17 mouse cellular contexts compared by ENCODE assay signal in genomic region chr11:22247736-22248135, GRCm38 (mm10).
A peak's percentile ranks its signal among the peaks of the same experiment; 100 is the strongest.
DNase-seq lines count a peak whose midpoint lies in the region; TF ChIP-seq lines count a peak whose summit lies in the region.
"Had no signal": no experiment of that assay in that cellular context is flagged by ENCODE, and none has a peak within 500 bp of the region (broad histone marks: within the 10 kb centered on the region; RNA-seq: fewer than 3 reads in every experiment).

No protein-coding gene starts in this region.

- DNase-seq in gastrocnemius, adult 2 months = no peak
- no peak for DNase-seq in gastrocnemius, postnatal 25 days
- DNase-seq in lung, postnatal 36 days = peak; percentile 5
- DNase-seq in lung, adult 18-20 months = no peak
- peak; percentile 17 for DNase-seq in Muller cell, postnatal 12 days (ENCODE audit: inconsistent ontology term)
- DNase-seq in layer of hippocampus, adult 9-10 months (ENCODE audit: low spot score) = no peak
- no peak for DNase-seq in frontal cortex, adult 2 months (ENCODE audit: extremely low spot score in 1 of 2, low spot score in 1 of 2)
- DNase-seq: adrenal gland, postnatal 10 days; adrenal gland, postnatal 36 days; cerebellum, adult 18-20 months; cerebellum, adult 9-10 months; cerebellum, postnatal 14 days had no signal

- H3K4me3 ChIP-seq in gastrocnemius, adult 2 months = no peak overlapping the region
- H3K4me3 ChIP-seq: forebrain, embryonic 10.5 days; forebrain, embryonic 13.5 days; heart, embryonic 10.5 days; hindbrain, embryonic 12.5 days; hindbrain, embryonic 15.5 days had no signal

- peak overlapping the region; percentile 69 for H3K27ac ChIP-seq in gastrocnemius, adult 2 months
- H3K27ac ChIP-seq: forebrain, embryonic 10.5 days; forebrain, embryonic 13.5 days; heart, embryonic 10.5 days; hindbrain, embryonic 12.5 days; hindbrain, embryonic 15.5 days had no signal

- intact Hi-C loops in gastrocnemius, adult 2 months (cut with DNase I) = no loop called here

- no peak for TF ChIP-seq CTCF in gastrocnemius, adult 2 months (IDR thresholded peaks at IDR 0.05)

Comparison
In these comparisons a context has a peak if more than half of its experiments do, and no peak if none do; other contexts are left out.
1. DNase-seq: peak in lung, postnatal 36 days (single experiment) and Muller cell, postnatal 12 days (single experiment); none in gastrocnemius, adult 2 months (single experiment), gastrocnemius, postnatal 25 days (single experiment), lung, adult 18-20 months (0 of 2), layer of hippocampus, adult 9-10 months (single experiment) and frontal cortex, adult 2 months (0 of 2).